Mouse (Mus musculus) erythroblast, embryonic 14.5 days (primary cell): ENCODE measurements around the gene Pkp4.

ENCODE experiments used
- GATA1 ChIP-seq: IDR thresholded peaks from 2 replicates; pipeline ENCODE4 v1.6.1; 2012; ENCODE audit warnings: low read length, inconsistent platforms, mixed read lengths
- TAL1 ChIP-seq: IDR thresholded peaks from 3 replicates; pipeline ENCODE4 v1.6.1; 2012; ENCODE audit warnings: low read length, inconsistent platforms, mixed read lengths

DNA sequence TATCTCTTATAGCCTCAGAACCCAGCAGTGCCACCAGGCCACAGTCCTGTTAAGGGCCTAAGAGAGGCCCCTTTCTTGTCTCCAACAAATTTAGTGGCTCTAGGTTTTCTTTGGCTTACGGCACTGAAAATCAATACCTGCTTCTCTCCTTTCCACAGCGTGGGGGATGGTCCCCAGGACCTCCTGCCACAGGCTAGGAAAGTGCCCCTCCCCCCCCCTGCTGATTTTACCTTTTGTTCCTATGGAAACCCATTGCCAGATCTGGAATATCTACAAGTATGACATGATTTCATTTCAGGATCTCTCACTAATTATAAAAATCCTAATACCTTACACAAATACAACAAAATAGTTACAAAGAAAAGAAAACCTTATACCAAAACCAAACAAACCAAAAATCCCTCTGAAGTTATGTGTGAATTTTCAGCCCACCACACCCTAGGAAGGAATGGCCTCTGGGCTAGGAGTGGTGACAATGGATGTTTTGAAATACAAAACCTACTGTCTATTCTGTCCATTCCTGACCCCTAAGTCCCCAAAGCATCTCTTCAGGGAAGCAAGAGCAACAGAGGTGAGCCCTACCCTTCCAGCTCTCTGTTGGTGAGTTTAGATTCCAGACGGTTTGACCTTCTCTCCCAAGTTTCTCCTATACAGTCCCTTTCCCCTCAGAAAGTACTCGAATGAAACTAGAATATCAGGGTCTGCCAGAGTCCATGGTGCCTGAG, 224.7 kb downstream of the Pkp4 start:
- no peak for TF ChIP-seq GATA1
- TF ChIP-seq TAL1, result no peak
